Mouse (Mus musculus) midbrain, embryonic 13.5 days (tissue): ENCODE results near the gene Tjp3. TPM values are rescaled to one million over a fixed set of nuclear protein-coding genes. Genes with fewer than 3 reads are reported as not detected.

Source experiments
- ATAC-seq: fragments of 200-750 bp; cut with Nextera tagmentation; 2 replicates; pipeline ENCODE4 v1.8.0; 2017; ENCODE audit warnings: mild to moderate bottlenecking, moderate TSS enrichment, moderate library complexity
- H3K27ac ChIP-seq: fragments of 300-500 bp; sonication (generic); 2 replicates; pipeline ENCODE4 v1.5.1; 2015; ENCODE audit warnings: inconsistent platforms, mild to moderate bottlenecking, moderate library complexity
- H3K27me3 ChIP-seq: fragments of 300-500 bp; sonication (generic); 2 replicates; pipeline ENCODE4 v1.6.1; 2015; ENCODE audit warnings: mild to moderate bottlenecking, inconsistent platforms
- H3K36me3 ChIP-seq: fragments of 300-500 bp; sonication (generic); 2 replicates; pipeline ENCODE4 v1.6.1; 2015; ENCODE audit warnings: mild to moderate bottlenecking, inconsistent platforms
- H3K4me1 ChIP-seq: fragments of 300-500 bp; sonication (generic); replicated peaks from 2 replicates; pipeline ENCODE4 v1.6.1; 2015; ENCODE audit warnings: inconsistent platforms
- H3K4me2 ChIP-seq: fragments of 300-500 bp; sonication (generic); replicated peaks from 2 replicates; pipeline ENCODE4 v1.6.1; 2015; ENCODE audit warnings: moderate library complexity, mild to moderate bottlenecking, inconsistent platforms
- H3K4me3 ChIP-seq: fragments of 300-500 bp; sonication (generic); replicated peaks from 2 replicates; pipeline ENCODE4 v1.5.1; 2015; ENCODE audit warnings: mild to moderate bottlenecking, inconsistent platforms
- H3K9ac ChIP-seq: fragments of 300-500 bp; sonication (generic); replicated peaks from 2 replicates; pipeline ENCODE4 v1.6.1; 2015; ENCODE audit warnings: mild to moderate bottlenecking, inconsistent platforms
- H3K9me3 ChIP-seq: fragments of 300-500 bp; sonication (generic); 2 replicates; pipeline ENCODE4 v1.6.1; 2016; ENCODE audit warnings: mild to moderate bottlenecking, inconsistent platforms
- WGBS: fragments of 180-500 bp; shearing (Covaris S2); methylation state at CpG from one replicate; pipeline ENCODE4 v1.1.7; 2015; 5-methylcytosine and 5-hydroxymethylcytosine counted together
- polyA plus RNA-seq: library from polyadenylated mRNA; unstranded; fragments of >200 nt; fragmentation: Nextera tagmentation; extraction: Ambion mirVana; gene quantifications from 2 replicates; pipeline ENCODE4 v1.2.1, GENCODE M21; 2015

Gene Tjp3
- 4.9 and 5.5 TPM in 2 replicates for polyA plus RNA-seq

- Histone ChIP-seq H3K9me3 (no peaks in the 10 kb centered on the region), H3K36me3 (peaks cover 4% of the 10 kb centered on the region; the same call in 1 of the 2 replicates), H3K9ac (0 out of 2 replicates have a peak within 1 kb of the TSS, but pooled peaks have one; percentile 39), H3K4me3 (peak within 1 kb of the TSS; percentile 87), H3K27ac (no peak within 1 kb of the TSS), H3K27me3 (peaks cover 26% of the 10 kb centered on the region), H3K4me2 (0 out of 2 replicates have a peak within 1 kb of the TSS, but pooled peaks have one; percentile 93), H3K4me1 (peaks cover 41% of the 10 kb centered on the region)
- no peak for ATAC-seq
- 80% methylated on average over 9 of the region's 9 CpGs for WGBS
These were observed at the start of gene Tjp3 for GRCm38 (mm10) chr10:81291511-81292104. TSS of gene Tjp3 (minus strand) at chr10:81291581.

- WGBS, result 39% methylated on average over 17 of the region's 17 CpGs
- H3K27me3 ChIP-seq, result peaks cover 67% of the 10 kb centered on the region
These were observed 49.4 kb upstream of the Tjp3 start for GRCm38 (mm10) chr10:81340551-81341332.

GRCm38 (mm10) chr10:81336558-81336957 is 45.2 kb upstream of the Tjp3 start:
- no peak overlapping the region for H3K4me2 ChIP-seq
- 0 out of 2 replicates have a peak, but pooled peaks cover 4% of the 10 kb centered on the region for H3K4me1 ChIP-seq
- H3K4me3 ChIP-seq, result no peak overlapping the region
- no peak for ATAC-seq
- H3K27me3 ChIP-seq, result peaks cover 55% of the 10 kb centered on the region
- no peaks in the 10 kb centered on the region for H3K36me3 ChIP-seq
- no peaks in the 10 kb centered on the region for H3K9me3 ChIP-seq
- H3K27ac ChIP-seq, result no peak overlapping the region
- no peak overlapping the region for H3K9ac ChIP-seq
- WGBS, result 93% methylated on average over 4 of the region's 4 CpGs

More at GRCm38 (mm10) chr10:81340551-81341332, 49.4 kb upstream of the Tjp3 start:
- Histone ChIP-seq H3K9me3 (no peaks in the 10 kb centered on the region), H3K9ac (no peak overlapping the region), H3K27ac (no peak overlapping the region), H3K36me3 (no peaks in the 10 kb centered on the region), H3K4me1 (peaks cover 9% of the 10 kb centered on the region), H3K4me2 (no peak overlapping the region), H3K4me3 (no peak overlapping the region)
- no peak for ATAC-seq

- 33% methylated on average over 18 of the region's 19 CpGs for WGBS
- H3K27me3 ChIP-seq, result peaks cover 50% of the 10 kb centered on the region
These were observed 44.3 kb upstream of the Tjp3 start for GRCm38 (mm10) chr10:81335393-81336340.

GRCm38 (mm10) chr10:81334324-81334723 is 42.9 kb upstream of the Tjp3 start:
- Histone ChIP-seq H3K4me1 (0 out of 2 replicates have a peak, but pooled peaks cover 4% of the 10 kb centered on the region), H3K4me2 (no peak overlapping the region), H3K9ac (no peak overlapping the region), H3K36me3 (no peaks in the 10 kb centered on the region), H3K9me3 (no peaks in the 10 kb centered on the region), H3K27me3 (peaks cover 52% of the 10 kb centered on the region), H3K27ac (no peak overlapping the region), H3K4me3 (no peak overlapping the region)
- ATAC-seq, result no peak
- WGBS, result 56% methylated on average over 11 of the region's 11 CpGs

More at GRCm38 (mm10) chr10:81335393-81336340, 44.3 kb upstream of the Tjp3 start:
- Histone ChIP-seq H3K9me3 (no peaks in the 10 kb centered on the region), H3K9ac (peak overlapping the region; percentile 46; the same call in 1 of the 2 replicates), H3K4me2 (no peak overlapping the region), H3K27ac (no peak overlapping the region), H3K4me1 (0 out of 2 replicates have a peak, but pooled peaks cover 4% of the 10 kb centered on the region), H3K36me3 (no peaks in the 10 kb centered on the region), H3K4me3 (no peak overlapping the region)
- no peak for ATAC-seq

GRCm38 (mm10) chr10:81332277-81332676 is 40.9 kb upstream of the Tjp3 start:
- Histone ChIP-seq H3K9me3 (no peaks in the 10 kb centered on the region), H3K4me3 (no peak overlapping the region), H3K4me1 (0 out of 2 replicates have a peak, but pooled peaks cover 4% of the 10 kb centered on the region), H3K27ac (no peak overlapping the region), H3K9ac (0 out of 2 replicates have a peak overlapping the region, but pooled peaks have one; percentile 10), H3K36me3 (peaks cover 8% of the 10 kb centered on the region), H3K4me2 (no peak overlapping the region), H3K27me3 (peaks cover 40% of the 10 kb centered on the region)
- no peak for ATAC-seq
- WGBS, result 10% methylated on average over 29 of the region's 29 CpGs

GRCm38 (mm10) chr10:81330007-81330406 is 38.6 kb upstream of the Tjp3 start:
- Histone ChIP-seq H3K4me3 (no peak overlapping the region), H3K27me3 (peaks cover 36% of the 10 kb centered on the region), H3K27ac (no peak overlapping the region), H3K4me2 (no peak overlapping the region), H3K9ac (no peak overlapping the region), H3K4me1 (0 out of 2 replicates have a peak, but pooled peaks cover 4% of the 10 kb centered on the region), H3K36me3 (peaks cover 31% of the 10 kb centered on the region), H3K9me3 (no peaks in the 10 kb centered on the region)
- 67% methylated on average over 4 of the region's 4 CpGs for WGBS
- ATAC-seq, result no peak

GRCm38 (mm10) chr10:81329194-81329975 is 38.0 kb upstream of the Tjp3 start:
- 79% methylated on average over 10 of the region's 10 CpGs for WGBS
- Histone ChIP-seq H3K9me3 (no peaks in the 10 kb centered on the region), H3K36me3 (peaks cover 37% of the 10 kb centered on the region), H3K27me3 (peaks cover 31% of the 10 kb centered on the region), H3K4me2 (no peak overlapping the region), H3K4me1 (0 out of 2 replicates have a peak, but pooled peaks cover 4% of the 10 kb centered on the region), H3K27ac (no peak overlapping the region), H3K4me3 (no peak overlapping the region), H3K9ac (no peak overlapping the region)
- no peak for ATAC-seq

GRCm38 (mm10) chr10:81328386-81328785 is 37.0 kb upstream of the Tjp3 start, which contains the start of gene Tbxa2r:
TSS of gene Tbxa2r (plus strand) at chr10:81328731.
- Histone ChIP-seq H3K4me3 (no peak within 1 kb of the TSS), H3K36me3 (peaks cover 47% of the 10 kb centered on the region), H3K4me2 (no peak within 1 kb of the TSS), H3K27me3 (peaks cover 25% of the 10 kb centered on the region), H3K9me3 (no peaks in the 10 kb centered on the region), H3K9ac (0 out of 2 replicates have a peak within 1 kb of the TSS, but pooled peaks have one; percentile 10), H3K27ac (no peak within 1 kb of the TSS), H3K4me1 (0 out of 2 replicates have a peak, but pooled peaks cover 4% of the 10 kb centered on the region)
- 15% methylated on average over 10 of the region's 10 CpGs for WGBS
- ATAC-seq, result no peak

- 0 out of 2 replicates have a peak, but pooled peaks cover 4% of the 10 kb centered on the region for H3K4me1 ChIP-seq
- 55% methylated on average over 2 of the region's 2 CpGs for WGBS
- no peak overlapping the region for H3K27ac ChIP-seq
- H3K9ac ChIP-seq, result no peak overlapping the region
- no peaks in the 10 kb centered on the region for H3K9me3 ChIP-seq
- no peak for ATAC-seq
- peaks cover 52% of the 10 kb centered on the region for H3K36me3 ChIP-seq
- H3K4me3 ChIP-seq, result no peak overlapping the region
- no peak overlapping the region for H3K4me2 ChIP-seq
- peaks cover 21% of the 10 kb centered on the region for H3K27me3 ChIP-seq
These were observed 36.6 kb upstream of the Tjp3 start for GRCm38 (mm10) chr10:81327959-81328358.
